Mouse (Mus musculus) urinary bladder, postnatal 0 days (tissue): ENCODE results near the gene Ang4. TPM values are rescaled to one million over a fixed set of nuclear protein-coding genes. Genes with fewer than 3 reads are reported as not detected.

Source experiments
- polyA plus RNA-seq: library from polyadenylated mRNA; unstranded; fragments of >200 nt; fragmentation: Nextera tagmentation; extraction: Ambion mirVana; gene quantifications from 2 replicates; pipeline ENCODE4 v1.2.1, GENCODE M21; 2015

The Ang4 gene
- not detected in 2 replicates for polyA plus RNA-seq

GRCm38 (mm10) chr14:51773490-51773889 lies at the start of gene Ang4:
Gene Ang4 (minus strand): TSS chr14:51773590.

GRCm38 (mm10) chr14:51799746-51800145 lies 26.4 kb upstream of the Ang4 start, which contains the start of gene AY358078:
Gene AY358078 (plus strand): TSS chr14:51800046.

GRCm38 (mm10) chr14:51717083-51717482 lies 56.3 kb downstream of the Ang4 start, which contains the start of gene Gm5800:
Gene Gm5800 (minus strand): TSS chr14:51717183.

Other genes starting within 250 kb of the Ang4 start
- gene Gm5622, start 220.8 kb downstream of the Ang4 start, polyA plus RNA-seq = 0.23 and 0.41 TPM in 2 replicates
- not detected in 2 replicates for gene Gm17175, start 199.5 kb downstream of the Ang4 start, polyA plus RNA-seq
- not detected in 2 replicates for gene Gm17174, start 181.5 kb downstream of the Ang4 start, polyA plus RNA-seq
- not detected in 2 replicates for gene Gm17078, start 162.3 kb downstream of the Ang4 start, polyA plus RNA-seq
- not detected in 2 replicates for gene Gm4181, start 137.9 kb downstream of the Ang4 start, polyA plus RNA-seq
- gene Gm17079, start 78.1 kb downstream of the Ang4 start, polyA plus RNA-seq = not detected in 2 replicates
- gene Gm5800, start 56.4 kb downstream of the Ang4 start, polyA plus RNA-seq = not detected in 2 replicates
- gene AY358078, start 26.5 kb upstream of the Ang4 start, polyA plus RNA-seq = not detected in 2 replicates
- not detected in 2 replicates for gene Ear6, start 80.1 kb upstream of the Ang4 start, polyA plus RNA-seq
- gene Mettl17, start 111.3 kb upstream of the Ang4 start, polyA plus RNA-seq = 21.3 and 24.1 TPM in 2 replicates
- gene Slc39a2, start 119.3 kb upstream of the Ang4 start, polyA plus RNA-seq = 0.15 and 0.16 TPM in 2 replicates
- gene Ndrg2, start 140.6 kb upstream of the Ang4 start, polyA plus RNA-seq = 402 and 463 TPM in 2 replicates
- not detected in 2 replicates for gene Tppp2, start 144.8 kb upstream of the Ang4 start, polyA plus RNA-seq
- gene Rnase13, start 149.2 kb upstream of the Ang4 start, polyA plus RNA-seq = 0.36 and 0.43 TPM in 2 replicates
- 39.6 and 42.7 TPM in 2 replicates for gene Arhgef40, start 211.1 kb upstream of the Ang4 start, polyA plus RNA-seq
- 0.26 and 0.52 TPM in 2 replicates for gene Tmem253, start 242.1 kb upstream of the Ang4 start, polyA plus RNA-seq
- 17.9 and 18.7 TPM in 2 replicates for gene Zfp219, start 247.1 kb upstream of the Ang4 start, polyA plus RNA-seq